Mouse (Mus musculus): Measurements from ENCODE around the gene Gstcd.

Gstcd gene

DNA sequence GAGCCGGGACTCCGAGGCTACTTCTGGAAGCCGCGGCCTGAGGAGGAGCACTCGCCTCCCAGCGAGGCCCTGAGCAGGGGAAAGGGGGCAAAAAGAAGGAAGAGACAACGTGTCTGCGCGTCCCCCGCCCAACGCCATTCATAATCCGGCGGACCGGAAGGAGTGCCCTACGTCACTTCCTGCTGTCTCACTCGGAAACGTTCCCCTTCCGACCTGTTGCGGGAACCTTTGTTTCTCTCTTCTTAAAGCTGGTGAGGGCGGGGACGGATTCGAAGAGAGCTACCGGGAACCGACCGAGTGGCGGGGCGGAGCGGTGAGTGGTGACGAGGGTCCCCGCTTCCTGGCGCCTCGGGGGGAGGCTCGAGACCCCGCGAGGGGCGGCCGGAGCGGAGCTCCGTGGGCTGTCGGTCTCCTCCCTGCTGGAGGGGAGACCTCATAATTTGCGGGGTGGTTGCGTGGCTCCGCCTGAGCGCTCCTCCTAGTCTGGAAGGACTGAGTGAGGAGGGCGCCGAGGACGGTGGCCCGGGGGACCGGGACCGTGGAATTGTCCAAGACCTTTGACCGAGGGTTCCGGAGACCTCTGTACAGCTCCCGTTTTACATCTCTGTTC is at the start of gene Gstcd, which contains the start of gene Ints12:
Gstcd (minus strand) TSS at position 370 of the 610 bp plus-strand sequence.
Ints12 (plus strand) TSS at position 177 of the 610 bp plus-strand sequence.
- DNase-seq = peak; percentile 96 to 97

DNA sequence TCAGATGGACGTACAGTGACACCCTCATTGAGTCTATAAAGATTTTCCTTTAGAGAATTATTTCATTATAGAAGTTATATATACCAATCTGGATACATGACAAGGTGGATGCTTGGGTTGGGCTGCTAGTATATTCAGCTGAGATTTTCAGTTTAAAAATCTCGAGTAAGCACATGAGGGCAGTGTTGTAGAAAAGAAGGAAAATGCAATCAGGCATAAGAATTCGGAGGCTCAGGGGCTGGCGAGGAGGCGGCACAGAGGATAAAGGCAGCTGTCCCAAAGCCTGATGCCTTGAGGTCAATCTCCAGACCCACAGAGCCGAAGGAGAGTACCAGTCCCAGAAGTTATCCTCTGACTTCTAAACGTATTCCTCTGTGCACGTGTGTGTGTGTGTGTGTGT is 40.8 kb upstream of the Gstcd start:
- DNase-seq = peak; percentile 26 to 39

DNA sequence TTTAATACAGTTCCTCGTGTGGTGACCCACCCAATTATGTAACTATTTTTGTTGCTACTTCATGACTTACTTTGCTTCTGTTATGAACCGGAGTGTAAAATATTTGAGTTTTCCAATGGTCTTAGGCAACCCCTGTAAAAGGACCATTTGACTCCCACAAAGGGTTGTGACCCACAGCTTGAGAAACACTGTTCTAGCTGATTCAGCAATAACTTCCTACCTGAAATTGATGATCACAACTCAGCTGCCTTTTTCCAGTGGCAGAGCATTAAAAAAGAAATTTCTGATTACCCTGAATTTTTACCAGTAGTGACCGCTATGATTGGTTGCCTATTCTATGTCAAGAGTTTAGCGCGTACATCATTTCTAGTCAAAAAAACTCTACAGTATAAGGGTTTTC is 39.5 kb upstream of the Gstcd start:
- DNase-seq = no peak

DNA sequence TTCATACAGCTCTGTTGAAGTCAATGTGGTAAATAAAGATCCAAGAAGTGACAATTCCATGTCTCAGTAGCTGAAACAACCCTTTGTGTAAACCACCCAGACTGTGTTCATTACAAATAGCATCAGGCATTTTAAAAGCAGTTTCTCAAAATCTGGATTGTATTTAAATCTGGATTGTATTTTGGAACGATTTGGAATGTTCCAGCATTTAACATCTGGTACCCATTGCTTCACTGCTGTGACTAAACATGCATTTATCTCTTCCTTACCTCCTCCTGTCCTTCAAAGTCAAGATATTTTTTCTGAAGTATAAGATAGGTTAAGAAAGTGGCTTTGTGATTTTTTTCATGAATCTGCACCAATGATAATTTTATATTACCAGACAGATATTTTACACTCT is 21.4 kb upstream of the Gstcd start:
- no peak for DNase-seq

DNA sequence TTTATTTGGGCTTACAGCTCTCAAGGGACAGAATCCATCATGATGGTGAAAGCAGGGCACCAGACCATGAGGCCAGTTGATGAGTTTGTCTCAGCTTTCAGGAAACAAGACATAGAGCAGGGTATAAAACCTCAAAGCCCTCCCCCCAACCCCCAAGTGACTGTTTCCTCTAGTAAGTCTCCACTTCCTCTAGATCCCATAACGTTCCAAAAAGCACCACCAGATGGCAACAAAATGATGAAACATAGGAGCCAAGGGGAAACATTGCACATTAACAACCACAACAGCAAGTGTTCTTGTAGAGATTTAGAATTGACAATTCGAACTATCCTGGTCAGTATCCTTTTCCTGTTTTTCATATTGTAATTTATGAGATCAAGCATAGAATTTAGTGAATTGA is 19.9 kb upstream of the Gstcd start:
- DNase-seq = peak; percentile 60 to 68

DNA sequence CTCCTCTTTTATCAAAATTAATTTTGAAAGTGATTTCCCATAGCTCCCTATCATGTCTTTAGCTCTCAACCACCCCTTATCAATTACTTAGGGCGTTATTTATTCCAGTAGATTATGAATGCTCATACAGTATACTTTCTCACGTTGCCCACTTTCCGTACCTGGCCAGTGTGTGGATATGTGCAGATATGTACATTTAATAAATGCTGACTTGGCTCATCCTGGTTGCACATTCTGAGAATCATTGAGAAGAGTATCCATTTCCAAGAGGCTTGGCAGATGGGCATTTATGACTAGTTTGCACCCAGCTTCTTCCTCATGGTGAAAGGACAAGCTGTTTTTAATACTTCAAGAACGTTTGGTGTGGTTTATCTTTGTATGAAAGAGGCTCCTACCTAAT is 18.0 kb upstream of the Gstcd start:
- DNase-seq = no peak

DNA sequence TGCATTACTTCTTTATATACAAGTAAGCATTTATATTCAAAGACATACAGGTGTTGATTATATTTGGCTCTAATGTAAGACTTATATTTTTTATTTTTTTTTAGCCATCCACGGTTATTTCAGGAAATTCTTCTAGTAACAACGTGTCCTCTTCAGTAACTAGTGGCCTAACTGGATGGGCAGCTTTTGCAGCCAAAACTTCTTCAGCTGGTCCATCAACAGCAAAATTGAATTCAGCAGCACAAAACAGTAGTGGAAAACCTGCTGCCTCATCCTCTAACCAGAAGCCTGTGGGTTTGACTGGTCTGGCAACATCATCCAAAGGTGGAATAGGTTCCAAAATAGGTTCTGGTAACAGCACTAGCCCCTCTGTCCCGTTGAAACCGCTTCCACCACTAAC is 16.9 kb upstream of the Gstcd start:
- DNase-seq = no peak

DNA sequence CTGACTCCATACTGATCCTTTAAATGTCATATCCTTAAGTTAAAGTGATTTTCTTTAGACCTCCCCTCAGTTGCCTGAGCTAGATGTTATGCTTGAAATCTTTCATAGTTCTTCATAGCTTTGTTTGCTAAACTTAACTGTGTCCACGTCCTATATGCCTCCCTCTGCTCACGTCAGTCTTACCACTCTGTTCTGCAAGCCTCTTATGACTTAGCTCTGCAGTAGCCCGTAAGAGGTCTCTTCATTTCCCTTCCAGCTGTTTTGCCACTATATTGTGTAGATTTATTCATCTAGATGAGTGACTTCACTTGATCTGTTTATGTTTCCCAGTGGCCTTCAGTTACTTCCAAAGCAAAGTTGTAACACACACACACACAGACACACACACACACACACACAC is 12.6 kb upstream of the Gstcd start:
- no peak for DNase-seq

DNA sequence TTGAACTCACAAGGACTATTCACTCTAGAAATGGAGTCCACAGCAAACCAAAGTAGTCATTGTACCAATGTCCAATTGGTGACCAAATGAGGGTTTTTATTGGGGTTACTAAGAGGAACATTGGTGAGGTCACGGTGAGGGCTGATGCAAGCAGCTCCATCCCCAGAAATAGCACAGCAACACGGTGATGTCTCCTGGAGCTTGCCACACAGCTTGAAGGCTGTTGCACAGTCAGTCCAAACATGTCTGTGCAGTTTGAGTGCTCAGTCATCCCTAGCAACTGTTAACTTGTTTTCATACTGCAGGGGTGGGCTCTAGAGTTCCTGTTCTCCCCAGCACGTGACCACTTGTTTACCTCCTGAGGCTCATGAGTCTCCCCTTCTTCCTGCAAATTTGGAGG is 11.9 kb upstream of the Gstcd start:
- no peak for DNase-seq

DNA sequence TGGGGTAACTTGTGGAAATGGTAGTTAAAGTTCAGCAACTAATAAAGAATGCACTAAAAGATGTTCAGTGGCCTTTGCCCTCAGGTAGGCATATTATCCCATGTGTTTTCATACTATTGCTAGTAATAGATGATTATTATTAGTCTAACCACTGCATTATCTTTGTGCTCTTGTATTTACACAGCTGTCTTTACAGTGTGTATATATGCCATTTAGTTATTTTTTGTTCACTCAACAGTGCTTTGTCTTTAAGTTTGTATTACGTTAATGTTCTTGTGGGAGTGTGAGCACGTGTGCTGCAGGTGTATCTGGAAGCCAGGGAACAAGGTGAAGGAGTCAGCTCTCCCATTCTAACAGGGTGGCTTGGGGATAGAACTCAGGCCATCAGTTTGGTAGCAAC is 7.1 kb upstream of the Gstcd start:
- no peak for DNase-seq

DNA sequence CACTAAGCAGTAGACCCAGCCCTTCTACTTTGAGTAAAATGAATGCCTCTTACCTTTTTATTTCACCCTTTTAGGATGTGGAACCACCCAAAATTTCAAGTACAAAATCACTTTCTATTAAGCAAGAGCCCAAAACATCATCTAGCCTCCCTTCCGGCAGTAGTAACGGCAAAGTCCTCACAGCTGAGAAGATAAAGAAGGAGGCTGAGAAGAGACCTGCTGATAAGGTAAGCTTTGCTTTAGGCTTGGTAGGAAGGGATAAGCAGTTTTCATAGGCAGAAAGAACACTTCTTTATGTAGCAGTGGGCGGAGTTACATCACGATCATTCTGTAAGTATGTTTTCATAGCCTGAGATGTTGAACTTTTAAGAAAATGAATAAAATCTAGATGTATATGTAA is 6.5 kb upstream of the Gstcd start:
- DNase-seq = no peak

DNA sequence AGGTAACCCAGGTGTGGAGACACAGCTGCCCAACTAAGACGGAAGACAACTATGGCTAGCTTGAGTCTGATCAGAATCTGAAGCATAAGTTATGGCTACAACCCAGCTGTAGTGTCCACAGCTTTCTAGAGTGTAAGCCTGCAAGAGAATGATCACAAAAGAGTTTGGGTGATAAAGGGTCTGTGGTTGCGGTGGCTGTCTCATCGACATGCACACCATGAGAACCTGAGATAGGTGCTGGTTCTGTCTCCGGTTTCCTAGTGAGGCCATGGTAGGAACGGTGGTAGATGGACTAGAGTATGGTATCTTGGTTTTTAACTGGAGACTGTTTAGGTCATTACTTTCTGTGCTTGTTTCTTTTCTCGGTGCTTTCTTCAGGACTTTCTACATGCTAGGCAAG is 6.1 kb upstream of the Gstcd start:
- no peak for DNase-seq

DNA sequence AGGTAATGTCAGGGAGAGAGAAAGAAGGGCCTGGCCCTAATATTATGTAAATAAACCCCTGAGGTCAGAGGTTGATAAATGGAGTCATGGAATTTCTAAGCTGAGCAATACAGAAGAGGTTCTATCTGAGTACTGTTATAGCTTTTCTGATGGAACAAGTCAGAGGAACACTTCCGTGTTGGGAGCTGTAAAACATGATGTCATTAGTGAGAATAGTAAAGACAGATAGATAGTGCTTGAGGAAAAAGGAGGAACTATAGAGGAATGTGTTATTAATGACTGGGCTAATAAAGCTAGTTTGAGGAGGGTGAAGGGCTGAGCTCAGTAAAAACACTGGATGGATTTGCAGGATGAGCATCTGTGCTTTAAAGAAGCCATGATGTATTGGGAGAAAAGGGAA is 2.5 kb upstream of the Gstcd start:
- no peak for DNase-seq

DNA sequence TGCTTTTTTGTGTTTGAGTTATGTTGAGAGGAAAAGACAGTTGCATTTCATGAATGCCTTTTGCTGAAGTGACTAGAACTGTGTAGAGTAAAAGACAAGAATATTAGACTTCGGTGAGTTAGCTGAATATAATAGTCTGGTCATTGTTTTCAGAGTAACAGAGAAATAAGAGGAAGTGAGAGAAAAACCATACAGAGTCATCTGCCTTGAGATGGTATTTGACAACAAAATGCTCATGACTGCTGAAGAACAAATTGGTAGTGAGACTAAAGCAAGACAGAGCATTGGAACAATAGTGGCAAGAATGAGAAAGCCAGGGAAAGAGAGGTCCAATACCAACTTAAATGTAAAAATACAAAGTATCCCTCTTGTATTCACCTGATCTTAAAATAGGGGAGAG is 1.1 kb upstream of the Gstcd start:
- DNase-seq = no peak

DNA sequence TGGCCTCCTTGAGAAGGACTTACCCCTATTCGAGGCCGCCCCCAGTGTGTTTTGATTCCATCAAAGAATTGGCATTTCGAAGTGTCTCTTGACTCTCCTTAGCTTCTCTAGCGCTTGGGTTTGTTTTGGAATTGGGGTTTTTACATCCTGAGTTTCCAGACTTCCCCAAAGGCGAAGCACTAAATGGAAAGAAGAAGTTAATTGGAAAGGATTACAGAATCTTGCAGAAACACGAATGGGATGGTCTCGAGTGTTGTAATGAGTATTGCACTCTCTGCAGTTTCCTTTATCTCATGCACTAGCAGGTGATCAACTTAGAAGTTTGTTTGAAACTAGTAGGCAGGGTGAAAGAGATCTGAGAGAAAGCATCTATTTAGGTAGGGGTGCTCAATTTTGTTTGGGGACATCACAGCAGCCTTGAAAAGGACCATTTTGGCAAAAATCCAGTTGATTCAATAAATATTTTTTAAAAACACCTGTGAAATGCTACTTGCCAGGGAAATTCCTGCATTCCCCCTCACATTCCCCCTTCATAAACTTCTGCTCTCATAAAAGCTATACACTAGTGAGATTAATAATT is 531 bp upstream of the Gstcd start:
- no peak for DNase-seq

DNA sequence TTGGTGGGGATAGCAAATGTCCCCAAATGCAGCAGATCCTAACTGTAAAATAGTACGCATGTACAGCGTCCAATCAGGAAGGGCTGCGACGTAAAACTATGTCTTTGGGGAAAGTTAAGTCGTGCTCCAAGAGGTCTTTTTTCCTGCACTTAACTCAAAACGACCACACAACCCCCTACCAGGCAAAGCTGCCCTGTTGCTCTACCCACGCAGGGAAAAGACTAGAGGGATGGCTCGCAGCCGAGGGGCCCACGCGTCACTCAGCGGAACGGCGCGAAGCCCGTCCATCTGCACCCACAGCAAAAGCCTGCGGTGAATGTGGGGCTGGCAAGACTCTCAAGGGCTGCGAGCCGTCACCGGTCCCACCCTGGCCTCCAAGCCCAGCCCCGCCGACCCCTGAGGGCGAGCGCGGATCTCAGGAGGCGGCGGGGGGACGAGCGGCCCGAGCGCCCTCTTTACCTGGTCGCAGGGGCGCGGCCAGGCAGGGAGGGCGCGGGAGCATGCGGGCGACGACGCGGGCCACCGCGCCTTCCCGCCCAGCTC is 641 bp downstream of the Gstcd start:
- DNase-seq = peak in 1 of 2 experiments; percentile 67

DNA sequence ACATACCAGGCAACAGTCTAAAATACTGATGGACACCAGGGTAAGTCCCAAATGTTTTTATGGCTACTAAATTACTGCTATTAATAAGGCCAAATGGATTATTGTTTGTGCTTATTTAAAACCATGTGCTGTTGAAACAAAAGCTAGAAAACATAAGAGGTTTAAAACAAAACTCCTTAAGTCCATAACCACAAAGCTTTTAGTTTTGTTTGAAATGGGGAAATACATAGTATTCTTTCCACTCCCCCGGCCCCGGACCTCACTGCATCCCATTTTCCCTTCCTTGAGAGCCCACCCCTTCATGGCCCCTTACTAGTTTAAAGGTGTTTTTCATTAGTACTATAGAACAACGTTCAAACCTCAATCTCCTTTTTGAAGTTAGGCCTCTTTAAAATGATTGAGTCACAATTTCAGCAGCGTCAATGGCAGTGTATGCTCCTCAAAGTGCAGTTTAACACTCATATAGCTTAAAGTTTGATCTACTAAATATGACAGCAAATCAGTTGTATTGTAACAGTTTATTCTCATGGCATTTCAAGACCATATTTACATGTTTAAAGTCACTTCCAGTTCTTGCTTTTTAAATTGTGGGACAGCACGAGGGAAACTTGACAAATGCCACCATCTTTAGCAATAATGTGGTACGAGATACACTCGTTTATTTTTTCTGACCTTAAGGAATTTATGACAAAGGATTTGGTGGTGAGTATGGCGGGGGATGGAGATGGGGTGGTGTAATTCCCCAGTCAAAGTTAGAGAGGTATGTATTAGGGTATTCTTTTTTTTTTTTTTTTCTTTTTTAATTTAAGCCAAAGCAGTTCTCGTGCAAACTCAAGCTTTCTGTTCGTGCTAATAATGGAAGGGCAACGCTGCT is 1.3 kb downstream of the Gstcd start:
- DNase-seq = no peak

DNA sequence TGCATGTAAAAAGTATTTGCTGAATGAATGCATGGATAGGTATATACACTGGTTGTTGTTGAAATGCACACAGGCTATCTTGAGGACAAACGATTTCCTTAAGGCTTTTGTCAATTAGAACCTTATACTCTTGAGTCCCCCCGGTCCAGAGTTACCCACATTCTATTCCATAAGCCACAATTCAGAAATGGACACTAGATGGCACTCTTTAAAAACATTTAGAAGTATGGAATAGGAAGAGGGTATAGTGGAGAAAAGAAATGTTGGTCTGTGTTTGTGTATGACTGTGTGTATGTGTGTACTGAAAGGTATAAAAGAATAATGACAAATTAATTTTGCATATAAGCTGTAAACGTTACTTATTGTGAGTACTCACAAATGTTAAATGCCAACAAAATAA is 6.0 kb downstream of the Gstcd start:
- peak in 1 of 2 experiments; percentile 22 for DNase-seq

DNA sequence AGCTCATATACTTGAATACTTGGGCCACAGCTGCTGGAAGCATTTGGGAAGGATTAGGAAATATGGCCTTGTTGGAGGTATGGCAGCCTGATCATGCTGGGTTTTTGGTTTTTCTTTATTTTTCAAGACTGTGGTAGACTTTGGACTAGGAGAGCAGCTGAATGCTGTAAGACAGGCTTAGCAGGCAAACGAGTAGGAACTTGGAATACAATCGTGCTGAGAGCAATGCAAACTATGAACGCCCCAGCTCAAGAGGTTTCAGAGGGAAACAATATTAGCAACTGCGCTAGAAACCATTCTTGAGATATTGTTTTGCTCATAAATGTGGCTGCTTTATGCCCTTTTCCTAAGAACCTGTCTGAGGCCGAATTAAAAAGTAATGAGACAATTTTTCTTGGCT is 9.1 kb downstream of the Gstcd start:
- DNase-seq = no peak

DNA sequence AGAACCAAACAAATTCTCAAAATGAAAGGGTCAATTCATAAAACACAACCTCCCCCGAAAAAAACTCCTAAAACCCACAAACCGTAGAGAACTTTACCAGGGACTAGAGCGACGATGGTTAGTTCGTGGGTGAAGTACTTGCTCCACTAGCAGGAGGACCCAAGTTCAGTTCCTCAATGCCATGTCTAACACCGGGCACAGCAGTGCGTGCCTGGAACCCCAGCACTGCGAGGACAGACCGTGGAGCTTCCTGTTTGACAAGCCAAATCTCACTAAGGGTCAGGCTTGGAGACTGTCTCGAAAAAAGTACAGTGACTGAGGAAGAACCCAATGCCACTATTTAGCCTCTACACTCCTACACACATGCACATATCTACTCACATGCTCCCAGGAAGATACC is 16.3 kb downstream of the Gstcd start:
- no peak for DNase-seq

DNA sequence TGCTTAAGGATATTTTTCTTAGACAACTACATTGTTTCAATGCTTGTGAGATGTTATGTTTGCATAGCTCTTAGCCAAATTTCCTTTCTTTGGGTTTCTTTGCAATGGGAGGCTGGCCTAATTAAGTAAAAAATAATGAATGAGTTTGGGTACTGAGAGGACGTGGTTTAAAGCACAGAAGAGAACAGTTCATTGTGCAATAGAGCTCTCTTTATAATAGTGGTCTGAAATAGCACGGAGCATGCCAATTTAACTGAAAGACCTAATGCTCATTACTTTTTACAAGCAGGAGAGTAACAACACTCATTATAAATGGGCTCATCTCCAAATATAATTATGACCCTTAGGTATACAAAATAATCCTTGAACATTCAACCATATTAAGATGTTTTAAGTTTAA is 39.8 kb downstream of the Gstcd start:
- DNase-seq = no peak

DNA sequence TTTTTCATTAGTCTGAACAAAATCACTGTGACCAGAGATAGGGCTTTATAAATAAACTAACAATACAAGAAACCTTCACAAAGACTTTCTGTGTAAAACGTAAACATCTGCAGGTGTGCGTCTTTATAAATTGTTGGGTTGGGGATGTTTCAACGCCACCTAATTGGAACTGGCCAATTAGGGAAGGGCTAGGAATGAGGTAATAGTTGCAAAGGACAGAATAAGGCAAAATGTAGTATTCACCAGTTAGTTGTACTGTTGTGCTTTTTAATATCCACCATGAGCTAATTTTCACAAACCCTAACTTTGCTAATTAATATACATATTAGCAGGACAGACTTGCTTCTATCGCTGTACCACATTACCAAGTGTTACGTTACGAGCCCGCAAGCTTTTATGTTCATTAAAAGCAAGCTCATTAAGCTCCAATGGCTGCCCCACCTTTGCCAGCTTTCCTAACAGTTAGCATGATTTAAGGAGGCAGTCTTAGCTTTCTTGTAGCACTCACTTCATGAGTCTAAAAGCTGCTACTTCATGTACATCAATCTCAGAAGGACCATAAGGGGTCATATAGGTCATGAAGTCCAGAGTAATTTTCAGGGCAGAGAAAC is 58.6 kb downstream of the Gstcd start:
- DNase-seq = no peak

DNA sequence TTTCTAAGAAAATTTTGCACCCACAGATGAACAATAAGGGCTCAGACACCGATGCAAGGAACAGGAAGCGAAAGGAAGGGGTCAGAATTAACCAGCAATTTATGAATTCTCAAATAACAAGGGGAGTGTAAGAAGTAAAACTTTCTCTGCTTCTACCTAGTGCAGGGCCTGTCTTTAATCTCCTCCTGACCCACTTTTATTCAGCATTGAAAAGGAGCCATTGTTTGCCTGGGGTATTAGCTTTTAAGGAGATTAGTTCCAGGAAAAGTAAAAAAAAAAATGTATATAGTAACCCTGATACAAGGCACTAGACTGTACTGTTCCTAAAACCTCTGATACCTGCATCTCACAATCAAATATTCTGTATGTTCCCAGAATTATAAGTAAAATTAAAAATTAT is 64.9 kb downstream of the Gstcd start:
- no peak for DNase-seq
